Mouse (Mus musculus): Measurements from ENCODE around the gene Prl5a1.

Gene Prl5a1

DNA sequence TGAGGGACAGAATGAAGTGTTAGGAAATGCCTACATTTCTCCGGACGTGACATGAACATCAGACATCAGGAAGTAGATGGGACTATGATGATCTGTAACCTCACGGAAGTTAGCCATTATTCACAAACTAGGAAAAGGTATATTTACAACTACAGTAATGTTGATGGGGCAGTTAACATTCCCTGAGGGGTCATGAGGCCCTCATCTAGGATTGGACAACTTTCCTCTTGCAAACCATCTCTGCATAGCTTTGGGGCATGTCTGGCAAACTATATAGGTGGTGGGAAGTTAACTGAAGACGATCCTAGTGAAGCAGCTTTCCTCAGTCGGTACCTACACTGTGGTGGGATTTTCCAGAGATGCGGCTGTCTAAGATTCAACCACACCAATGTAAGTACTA lies at the start of gene Prl5a1:
TSS of gene Prl5a1 (plus strand) at position 301 of the 400 bp plus-strand sequence.
- DNase-seq (ENCODE audit: low spot score in 2 of 2) = no peak

DNA sequence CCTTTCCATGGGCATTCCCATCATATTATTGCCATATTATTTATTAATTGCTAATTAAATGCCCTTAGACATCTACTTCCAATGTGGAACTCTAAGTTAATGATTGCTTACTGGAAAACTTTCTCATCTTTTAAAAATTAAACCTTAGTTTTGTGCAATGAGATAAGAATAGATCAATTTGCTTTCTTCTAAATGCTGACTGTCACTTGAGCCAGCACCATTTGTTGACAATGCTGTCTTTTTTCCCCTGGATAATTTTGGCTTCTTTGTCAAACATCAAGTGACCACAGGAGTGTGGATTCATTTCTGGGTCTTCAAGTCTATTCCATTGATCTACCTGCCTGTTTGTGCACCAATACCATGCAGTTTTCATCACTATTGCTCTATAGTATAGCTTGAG lies 46.1 kb upstream of the Prl5a1 start:
- DNase-seq (ENCODE audit: low spot score in 2 of 2) = no peak

DNA sequence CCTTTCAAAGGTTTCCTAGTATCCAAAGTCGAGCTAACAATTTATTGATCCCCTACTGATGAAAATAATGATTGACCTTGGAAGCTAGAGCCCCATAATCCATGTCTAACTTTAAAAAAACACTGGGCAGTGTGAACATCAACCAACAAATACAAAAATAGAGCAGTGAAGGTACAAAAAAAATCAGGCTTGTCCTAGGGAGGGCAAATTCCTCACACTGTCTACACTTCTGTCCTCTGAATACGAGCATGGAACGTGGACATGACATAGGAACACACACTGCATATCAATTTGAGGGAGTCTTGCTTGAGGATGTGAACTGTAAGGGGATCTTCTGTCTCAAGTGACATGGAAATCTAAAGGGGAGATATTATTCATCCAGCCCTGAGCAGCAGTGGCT lies 33.7 kb upstream of the Prl5a1 start:
- DNase-seq (ENCODE audit: low spot score in 2 of 2) = no peak

DNA sequence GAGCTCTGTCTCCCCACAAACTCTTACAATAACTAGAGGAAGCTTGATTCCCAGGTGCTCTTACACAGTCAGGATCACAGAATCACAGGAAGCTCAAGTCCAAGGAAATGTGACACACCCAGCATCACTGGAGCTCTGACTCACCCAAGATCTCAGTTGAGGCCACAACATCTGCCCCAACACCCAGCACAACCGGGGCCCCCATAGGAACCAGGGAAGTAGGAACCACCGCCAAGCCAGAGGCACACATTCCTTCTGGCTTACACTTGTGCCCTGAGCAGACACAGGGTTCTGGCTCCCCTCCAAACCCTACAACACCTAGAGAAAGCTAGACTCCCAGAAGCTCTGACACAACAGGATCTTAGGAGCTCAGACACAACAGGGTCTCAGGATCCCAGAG lies 9.5 kb upstream of the Prl5a1 start:
- DNase-seq (ENCODE audit: low spot score in 2 of 2) = no peak

DNA sequence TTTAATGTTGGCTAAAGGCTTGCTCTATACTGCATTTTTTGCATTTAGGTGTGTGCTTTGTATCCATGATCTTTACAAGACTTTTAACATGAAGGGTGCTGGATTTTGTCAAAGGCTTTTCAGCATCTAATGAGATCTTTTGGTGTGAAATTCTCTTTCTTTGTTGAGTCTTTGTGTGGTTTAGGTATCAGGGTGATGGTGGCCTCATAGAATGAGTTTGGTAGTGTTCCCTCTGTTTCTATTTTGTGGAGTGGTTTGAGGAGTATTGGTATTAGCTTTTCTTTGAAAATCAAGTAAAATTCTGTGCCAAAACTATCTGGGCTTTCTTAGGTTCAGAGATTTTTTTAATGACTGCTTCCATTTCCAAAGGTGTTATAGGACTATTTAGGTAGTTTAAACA lies 6.5 kb upstream of the Prl5a1 start:
- no peak for DNase-seq (ENCODE audit: low spot score in 2 of 2)

Measured in thymus, postnatal 10 days (tissue).